Mouse (Mus musculus) liver, embryonic 14.5 days (tissue): ENCODE results near the gene Prpf40a.

Experiments used
- CTCF ChIP-seq: IDR thresholded peaks from 2 replicates; pipeline ENCODE4 v1.5.1; 2016; ENCODE audit warnings: antibody characterized with exemption, low read depth, control low read depth
- EP300 ChIP-seq: IDR thresholded peaks from 2 replicates; pipeline ENCODE4 v1.6.1; 2016; ENCODE audit warnings: antibody characterized with exemption, low read depth

- TF ChIP-seq CTCF: no peak
- no peak for TF ChIP-seq EP300
Measured at GRCm38 (mm10) chr2:53102901-53103300, 88.2 kb downstream of the Prpf40a start.
